Mouse (Mus musculus) B cell, adult 67 days (primary cell): ENCODE results near the gene Gm4307. TPM values are rescaled to one million over a fixed set of nuclear protein-coding genes. Genes with fewer than 3 reads are reported as not detected.

Source experiments
- total RNA-seq, 2 experiments: library from RNA; stranded (reverse); gene quantifications; 4 replicates each; pipeline ENCODE4 v1.2.4; 2023

Gm4307 gene
- total RNA-seq: not detected

DNA sequence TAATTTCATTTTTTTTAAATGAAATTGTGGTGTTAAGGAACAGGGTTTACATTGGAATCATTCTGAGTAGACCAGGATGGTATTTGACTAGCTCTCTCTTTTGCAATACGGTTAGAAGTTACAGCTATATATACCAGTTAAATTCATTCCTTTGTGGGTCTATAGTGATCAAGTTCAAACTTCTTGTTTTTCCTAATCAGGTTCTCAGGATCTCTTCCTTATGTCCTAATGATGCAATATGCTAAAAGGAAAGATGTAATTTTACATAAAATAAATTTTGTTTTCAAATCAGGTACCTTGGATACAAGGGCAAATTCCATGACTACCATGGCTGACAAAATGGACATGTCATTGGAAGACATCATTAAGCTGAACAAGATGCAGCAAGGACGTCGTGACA lies at the start of gene Gm4307:
TSS of gene Gm4307 (plus strand) at position 301 of the 400 bp plus-strand sequence.

DNA sequence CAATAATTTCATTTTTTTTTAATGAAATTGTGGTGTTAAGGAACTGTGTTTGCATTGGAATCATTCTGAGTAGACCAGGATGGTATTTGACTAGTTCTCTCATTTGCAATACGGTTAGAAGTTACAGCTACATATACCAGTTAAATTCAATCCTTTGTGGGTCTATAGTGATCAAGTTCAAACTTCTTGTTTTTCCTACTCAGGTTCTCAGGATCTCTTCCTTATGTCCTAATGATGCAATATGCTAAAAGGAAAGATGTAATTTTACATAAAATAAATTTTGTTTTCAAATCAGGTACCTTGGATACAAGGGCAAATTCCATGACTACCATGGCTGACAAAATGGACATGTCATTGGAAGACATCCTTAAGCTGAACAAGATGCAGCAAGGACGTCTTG lies 25.8 kb upstream of the Gm4307 start, which contains the start of gene Gm4301:
TSS of gene Gm4301 (plus strand) at position 301 of the 400 bp plus-strand sequence.

GRCm38 (mm10) chr10:100340536-100340935 lies 20.6 kb upstream of the Gm4307 start, which contains the start of gene Gm4302:
Gene Gm4302, plus strand, starts transcription at chr10:100340836.

DNA sequence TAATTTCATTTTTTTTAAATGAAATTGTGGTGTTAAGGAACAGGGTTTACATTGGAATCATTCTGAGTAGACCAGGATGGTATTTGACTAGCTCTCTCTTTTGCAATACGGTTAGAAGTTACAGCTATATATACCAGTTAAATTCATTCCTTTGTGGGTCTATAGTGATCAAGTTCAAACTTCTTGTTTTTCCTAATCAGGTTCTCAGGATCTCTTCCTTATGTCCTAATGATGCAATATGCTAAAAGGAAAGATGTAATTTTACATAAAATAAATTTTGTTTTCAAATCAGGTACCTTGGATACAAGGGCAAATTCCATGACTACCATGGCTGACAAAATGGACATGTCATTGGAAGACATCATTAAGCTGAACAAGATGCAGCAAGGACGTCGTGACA lies 15.5 kb upstream of the Gm4307 start, which contains the start of gene Gm4303:
TSS of gene Gm4303 (plus strand) at position 301 of the 400 bp plus-strand sequence.

GRCm38 (mm10) chr10:100350793-100351192 lies 10.3 kb upstream of the Gm4307 start, which contains the start of gene Gm4305:
Gene Gm4305, plus strand, starts transcription at chr10:100351093.

DNA sequence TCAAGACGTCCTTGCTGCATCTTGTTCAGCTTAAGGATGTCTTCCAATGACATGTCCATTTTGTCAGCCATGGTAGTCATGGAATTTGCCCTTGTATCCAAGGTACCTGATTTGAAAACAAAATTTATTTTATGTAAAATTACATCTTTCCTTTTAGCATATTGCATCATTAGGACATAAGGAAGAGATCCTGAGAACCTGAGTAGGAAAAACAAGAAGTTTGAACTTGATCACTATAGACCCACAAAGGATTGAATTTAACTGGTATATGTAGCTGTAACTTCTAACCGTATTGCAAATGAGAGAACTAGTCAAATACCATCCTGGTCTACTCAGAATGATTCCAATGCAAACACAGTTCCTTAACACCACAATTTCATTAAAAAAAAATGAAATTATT lies 21.3 kb downstream of the Gm4307 start, which contains the start of gene Gm4312:
TSS of gene Gm4312 (minus strand) at position 101 of the 400 bp plus-strand sequence.

Other genes with a start within 250 kb of the Gm4307 start
- gene Gm4301, start 25.7 kb upstream of the Gm4307 start, total RNA-seq: not detected
- not detected for gene Gm4302, start 20.5 kb upstream of the Gm4307 start, total RNA-seq
- not detected for gene Gm4303, start 15.4 kb upstream of the Gm4307 start, total RNA-seq
- not detected for gene Gm4305, start 10.2 kb upstream of the Gm4307 start, total RNA-seq
- not detected for gene Gm4312, start 21.2 kb downstream of the Gm4307 start, total RNA-seq
- gene Tmtc3, start 126.0 kb downstream of the Gm4307 start, total RNA-seq: 1 to 10 TPM; 1.3 to 2.0 TPM
- 1 to 10 TPM; 1.9 to 3.6 TPM for gene Cep290, start 126.2 kb downstream of the Gm4307 start, total RNA-seq
- 10 to 100 TPM in 1 of 2 experiments, 1 to 10 TPM in 1; 5.4 to 11.7 TPM for gene 4930430F08Rik, start 229.1 kb downstream of the Gm4307 start, total RNA-seq
- not detected for gene 1700017N19Rik, start 229.1 kb downstream of the Gm4307 start, total RNA-seq